Mouse (Mus musculus) CD4-positive naive resting alpha-beta T cell, adult 76 days (primary cell): ENCODE data around the gene Gm11444. TPM values are rescaled to one million over a fixed set of nuclear protein-coding genes. Genes with fewer than 3 reads are reported as not detected.

Experiments
- total RNA-seq: library from RNA; stranded (reverse); gene quantifications from one replicate; pipeline ENCODE4 v1.2.4, GENCODE M21; 2023

The Gm11444 gene
- total RNA-seq: not detected

DNA sequence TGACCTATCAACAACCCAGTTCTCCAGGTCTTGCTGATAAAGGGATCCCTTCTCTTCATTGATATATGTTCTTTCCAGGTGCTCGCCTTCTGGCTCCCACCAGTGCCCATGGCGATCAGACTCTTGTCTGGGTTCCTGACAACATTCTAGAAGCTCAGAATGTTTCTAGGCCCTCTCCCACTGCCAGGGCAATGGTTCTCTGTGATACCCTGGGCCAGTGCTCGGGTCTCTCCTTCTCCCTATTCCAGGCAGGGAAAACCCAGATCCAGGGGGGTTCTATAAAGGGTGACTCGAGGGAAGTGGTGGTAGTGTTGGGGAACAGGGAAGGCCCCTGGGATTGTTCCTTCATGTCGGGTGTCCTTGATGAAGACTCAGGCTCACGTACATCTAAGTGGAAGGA, at the start of gene Gm11444:
Gene Gm11444 (minus strand): TSS at position 101 of the 400 bp plus-strand sequence.

DNA sequence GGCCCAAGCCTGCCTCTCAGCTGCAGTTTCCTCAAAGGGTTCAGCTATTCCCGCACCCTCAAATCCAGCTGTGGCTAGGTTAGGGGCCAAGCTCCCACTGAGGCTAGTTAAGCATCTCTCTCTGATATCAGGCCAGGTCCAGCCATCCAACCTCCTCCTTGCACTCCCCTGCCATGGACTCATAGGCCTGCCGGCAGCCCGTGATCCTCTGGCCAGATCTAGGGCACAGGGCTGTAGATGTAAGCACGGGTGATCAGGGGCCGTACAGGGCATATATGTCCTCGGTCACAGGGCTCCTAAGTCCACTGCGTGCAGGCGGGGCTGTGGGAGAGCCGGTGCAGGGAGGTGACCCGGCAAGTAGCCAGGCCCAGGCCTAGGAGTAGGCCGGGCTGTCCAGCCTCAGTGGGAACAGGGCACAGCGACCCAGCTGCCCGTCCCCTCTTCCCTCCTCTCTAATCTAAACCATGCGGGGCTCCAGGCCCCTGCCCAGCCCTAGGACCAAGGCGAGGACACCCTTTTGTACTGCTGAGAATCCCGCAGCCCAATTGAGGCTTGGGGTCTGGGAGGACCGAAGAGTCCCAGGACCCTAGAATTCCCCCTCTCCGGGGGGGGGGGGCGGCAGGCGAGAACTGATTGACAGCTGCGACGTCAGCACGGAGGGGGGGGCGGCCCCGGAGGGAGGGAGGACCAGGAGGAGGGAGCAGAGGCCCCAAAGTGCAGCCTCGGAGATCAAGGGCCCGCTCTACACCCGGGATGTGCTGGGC, 35.7 kb upstream of the Gm11444 start, which contains the start of gene Tbx4:
Gene Tbx4 (plus strand): TSS at position 758 of the 764 bp plus-strand sequence.

DNA sequence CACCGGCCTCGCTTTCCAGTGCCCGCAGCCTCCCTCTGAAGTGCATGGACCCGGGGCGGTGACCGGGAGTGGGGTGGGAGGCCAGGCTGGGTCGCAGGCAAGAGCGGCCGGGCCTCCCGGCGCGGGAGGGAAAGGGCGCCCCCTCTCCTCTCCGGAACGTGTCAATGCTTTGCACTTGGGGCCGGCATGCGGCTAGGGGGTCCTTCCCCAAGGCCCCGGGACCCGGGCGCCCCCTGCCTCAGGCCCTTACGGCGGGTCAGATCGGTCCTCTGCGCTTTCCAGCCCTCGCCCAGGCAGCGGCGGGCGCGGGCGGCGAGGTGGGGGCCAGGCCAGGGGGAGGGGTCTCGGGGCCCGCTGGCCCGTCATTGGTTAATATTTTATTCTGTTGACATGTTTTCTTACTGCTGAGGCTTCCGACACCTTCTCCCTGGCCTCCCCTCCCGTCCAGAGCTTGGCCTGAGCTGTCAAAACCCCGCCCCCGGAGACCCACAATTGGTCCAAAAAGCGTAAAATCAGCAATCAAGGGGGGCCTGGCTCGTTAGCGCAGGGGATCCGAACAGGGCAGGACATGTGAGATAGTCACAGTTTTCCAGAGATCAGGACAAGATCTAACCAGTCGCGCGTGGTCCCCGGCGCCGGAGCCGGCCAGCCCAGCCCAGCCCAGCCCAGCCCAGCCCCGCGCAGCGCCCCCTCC, 17.8 kb downstream of the Gm11444 start, which contains the start of gene Tbx2:
Gene Tbx2 (plus strand): TSS at position 321 of the 694 bp plus-strand sequence.

Other genes with a start within 250 kb of the Gm11444 start
- 1.8 TPM for gene Tbx2, start 17.8 kb downstream of the Gm11444 start, total RNA-seq
- not detected for gene Tbx4, start 36.1 kb upstream of the Gm11444 start, total RNA-seq